Mouse (Mus musculus): Measurements from ENCODE around the gene Clint1.
"Not testable (repeated sequence)": the region's sequence is repeated elsewhere in the genome, so short reads cannot be mapped to it uniquely, and the experiment has no call there.

The Clint1 gene

DNA sequence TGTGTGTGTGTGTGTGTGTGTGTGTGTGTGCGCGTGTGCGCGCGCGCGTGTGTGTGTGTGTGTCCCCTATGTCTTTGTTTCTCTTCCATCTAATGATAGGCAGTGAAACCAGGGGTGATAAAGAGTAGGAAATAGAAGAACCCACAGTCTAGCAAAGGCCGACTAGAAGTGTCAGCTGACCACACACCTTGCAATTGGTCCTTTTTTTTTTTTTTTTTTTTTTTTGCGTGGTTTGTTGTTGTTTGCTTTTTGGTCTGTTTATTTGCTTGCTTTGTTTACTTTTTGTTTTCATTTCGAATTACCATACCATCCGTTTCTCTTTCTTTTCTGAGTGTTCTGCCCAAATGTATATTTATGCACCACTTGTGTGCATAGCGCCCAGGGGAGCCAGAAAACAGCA, 3.6 kb upstream of the Clint1 start:
- DNase-seq, result no peak

DNA sequence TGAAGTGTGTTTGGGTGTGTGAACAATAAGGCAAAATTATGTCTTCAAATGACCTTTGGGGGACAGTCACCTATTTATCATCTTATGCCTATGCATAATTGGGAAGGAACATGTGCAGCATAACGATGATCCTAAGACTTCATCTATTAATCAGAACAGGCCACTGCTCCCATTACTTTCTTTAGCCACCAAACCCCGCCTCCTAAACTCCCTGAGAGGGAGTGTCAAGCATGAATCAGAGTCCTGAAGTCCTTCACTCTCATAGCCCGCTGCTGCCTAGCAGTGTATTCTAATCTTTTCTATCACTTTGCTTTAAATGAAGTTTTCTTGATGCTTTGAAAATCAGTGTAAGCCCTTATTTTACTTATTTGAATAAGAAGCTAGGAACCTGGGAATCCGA, 2.6 kb upstream of the Clint1 start:
- no peak for DNase-seq

DNA sequence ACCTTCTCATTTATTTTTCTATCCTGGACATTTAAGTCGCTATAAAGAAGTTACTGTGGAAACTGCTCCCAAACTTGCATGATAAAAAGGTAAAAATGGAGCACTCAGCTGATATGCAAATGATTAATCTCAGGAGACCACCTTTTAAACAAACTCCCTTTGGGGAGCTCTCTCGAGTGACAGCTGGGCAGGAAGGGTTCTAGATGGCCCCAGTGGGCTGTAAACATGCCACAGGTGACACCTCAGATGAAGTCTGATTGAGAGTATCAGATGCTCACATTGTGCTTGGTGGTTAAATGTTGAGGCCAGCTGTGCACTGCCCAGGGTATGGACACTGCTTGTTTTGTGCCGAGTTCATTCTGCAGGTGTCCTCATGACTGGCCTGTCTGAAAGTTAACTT, 2.0 kb upstream of the Clint1 start:
- no peak for DNase-seq

DNA sequence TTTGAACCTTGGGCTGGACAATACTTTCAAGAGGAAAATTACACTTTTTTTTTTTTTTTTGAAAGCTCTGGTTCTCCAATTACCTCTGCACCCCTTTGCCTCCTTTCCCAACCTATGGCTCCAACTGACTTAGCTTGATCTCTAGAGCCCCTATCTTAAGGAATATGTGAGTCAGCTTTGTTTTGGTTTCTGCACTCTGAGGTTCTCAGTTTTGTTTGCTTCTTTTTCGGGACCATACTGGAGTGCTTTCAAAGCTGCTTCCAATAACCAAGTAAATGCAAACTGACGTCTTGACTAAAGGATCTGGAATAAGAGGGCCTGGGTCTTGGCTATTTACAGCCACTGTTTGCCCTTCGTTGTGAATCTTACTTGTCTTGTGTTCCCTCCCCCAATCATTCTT, 1.5 kb upstream of the Clint1 start:
- no peak for DNase-seq

DNA sequence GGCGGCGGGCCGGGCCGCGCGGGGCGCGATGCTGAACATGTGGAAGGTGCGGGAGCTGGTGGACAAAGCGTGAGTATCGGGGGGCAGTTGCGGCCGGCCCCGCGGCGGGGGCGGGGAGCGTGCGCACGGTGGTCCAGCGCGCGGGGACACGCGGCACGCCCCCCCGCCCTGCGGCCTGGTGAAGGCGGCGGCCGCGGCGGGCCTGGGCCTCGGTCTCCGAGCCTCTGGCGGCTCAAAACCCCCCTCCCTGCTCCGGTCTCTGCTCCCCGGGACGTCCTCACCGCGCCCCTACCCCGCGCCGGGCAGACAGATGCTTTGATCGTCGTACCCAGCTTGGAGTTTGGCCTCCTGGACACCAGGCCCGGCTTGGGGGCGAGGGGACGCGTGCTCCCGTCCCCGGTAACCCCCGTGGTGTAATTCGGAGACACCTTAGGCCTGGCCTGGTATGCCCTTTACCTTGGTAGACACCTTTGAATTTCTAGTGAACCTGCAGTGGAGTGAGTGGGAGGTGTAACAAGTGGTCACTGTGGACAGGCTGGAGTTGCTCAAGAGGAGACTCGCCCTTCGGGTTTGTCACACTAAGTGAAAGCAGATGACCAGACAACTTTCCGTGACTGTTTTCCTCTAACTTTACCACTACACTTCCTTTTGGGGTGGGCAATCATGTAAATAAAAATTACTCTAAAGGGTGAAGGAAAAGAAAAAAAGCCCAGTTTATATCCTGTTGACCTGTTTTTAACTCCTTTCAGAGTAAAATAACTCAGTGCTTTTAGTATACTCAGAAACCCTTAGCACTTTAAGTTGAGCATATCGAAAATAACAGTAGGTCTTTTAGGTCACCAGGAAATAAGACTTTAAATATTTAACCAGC, 508 bp downstream of the Clint1 start:
- peak; percentile 52 to 68 for DNase-seq

DNA sequence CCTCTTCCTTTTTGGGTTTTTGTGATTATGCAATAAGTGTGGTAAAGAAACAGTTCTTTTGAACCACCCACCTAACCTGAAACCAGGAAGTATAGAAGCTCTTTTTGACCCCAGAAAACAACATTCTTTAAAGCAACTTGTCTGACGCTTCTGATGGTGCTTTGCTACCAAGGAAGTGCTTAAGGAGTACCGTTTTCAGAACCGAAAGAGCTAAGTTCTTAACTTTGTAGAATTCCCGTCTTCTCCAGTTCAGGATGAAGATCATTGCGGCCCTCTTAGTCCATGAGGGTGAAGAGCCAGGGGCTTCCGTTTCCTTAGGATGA, 1.1 kb downstream of the Clint1 start:
- no peak for DNase-seq

DNA sequence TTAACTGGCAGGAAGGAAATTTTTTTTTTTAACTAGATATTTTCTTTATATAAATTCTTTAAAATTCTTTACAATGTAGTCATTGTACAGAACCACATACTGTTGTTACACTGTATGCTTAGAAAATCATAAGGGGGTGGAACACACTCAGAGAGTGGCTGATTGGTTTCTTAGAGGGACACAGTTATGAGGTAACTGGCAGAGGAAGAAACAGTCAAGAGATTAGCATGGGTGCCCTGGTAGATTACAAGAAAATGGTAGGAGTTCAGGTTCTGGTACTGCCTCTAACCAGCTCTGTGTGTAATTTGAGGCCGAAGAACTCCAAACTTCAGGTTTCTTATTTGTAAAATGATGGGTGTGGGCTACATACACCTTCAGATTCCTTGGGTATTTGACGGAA, 2.1 kb downstream of the Clint1 start:
- DNase-seq, result no peak

DNA sequence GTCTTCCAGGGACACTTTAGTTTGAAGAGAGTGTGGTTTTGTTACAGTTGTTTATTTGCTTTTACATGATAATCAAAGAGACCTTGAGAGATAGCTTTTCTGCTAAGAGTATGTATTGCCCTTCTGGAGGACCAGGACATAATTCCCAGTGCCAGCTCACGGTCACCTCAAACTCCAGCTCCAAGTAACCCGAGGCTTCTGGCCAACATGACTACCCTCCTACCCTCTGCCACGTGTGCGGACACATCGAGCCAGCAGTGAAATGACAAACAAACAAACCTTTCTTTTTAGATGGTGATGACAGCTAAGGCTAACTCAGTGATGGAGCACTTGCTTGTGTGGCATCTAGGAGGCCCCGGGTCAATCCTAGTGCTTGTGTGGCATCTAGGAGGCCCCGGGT, 2.5 kb downstream of the Clint1 start:
- no peak for DNase-seq

DNA sequence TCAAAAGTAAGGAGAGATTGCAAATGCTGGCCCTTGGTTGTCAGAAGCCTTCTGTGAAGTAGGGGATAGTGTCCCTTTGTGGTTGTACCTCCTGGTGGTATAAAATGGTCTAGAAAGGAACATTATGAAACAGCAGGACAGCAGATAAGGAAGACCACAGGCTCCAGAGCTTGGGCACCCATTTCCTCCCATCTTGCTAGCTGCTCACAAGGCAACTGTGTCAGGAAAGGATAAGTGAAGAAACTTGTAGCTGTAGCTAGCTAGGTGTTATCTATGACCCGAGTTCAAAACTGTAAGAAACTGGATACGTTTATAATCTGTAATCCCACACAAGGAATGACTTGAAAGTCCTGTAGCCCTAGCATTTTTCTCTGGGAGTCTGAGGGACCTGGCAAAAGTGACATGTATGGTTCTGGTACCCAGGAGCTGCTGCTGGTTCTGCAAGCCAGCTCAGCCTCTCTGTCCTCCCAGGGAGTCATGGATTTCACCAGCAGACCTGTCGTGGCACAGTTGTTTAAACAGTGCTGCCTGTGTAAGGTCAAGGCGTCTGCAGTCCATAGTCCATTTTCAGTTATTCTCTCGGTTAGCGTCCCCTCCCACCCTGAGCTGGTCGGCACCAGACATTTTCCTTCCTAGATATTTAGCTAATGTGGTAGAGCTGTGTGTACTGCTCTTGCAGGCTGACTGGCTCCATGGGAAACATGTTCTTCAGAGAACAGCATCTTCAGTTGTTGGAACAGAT, 3.7 kb downstream of the Clint1 start:
- peak in 1 of 2 experiments; percentile 29 for DNase-seq

DNA sequence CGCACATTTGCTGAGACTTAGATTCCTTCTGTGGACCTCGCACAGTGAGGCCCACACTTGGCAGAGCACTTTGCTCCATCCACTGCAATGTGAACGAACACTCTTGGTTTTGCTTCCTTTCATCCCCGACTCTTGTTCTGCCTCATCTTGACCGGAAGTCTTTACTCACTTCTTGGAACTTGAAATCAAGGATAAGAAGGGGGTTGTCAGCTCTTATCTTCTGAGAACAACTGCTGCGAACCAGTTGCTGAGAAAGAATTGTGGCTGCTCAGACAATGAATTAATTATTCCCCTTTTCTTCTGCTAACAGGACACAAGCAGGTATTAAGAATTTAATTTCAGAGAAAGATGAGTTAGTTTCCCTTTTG, 4.3 kb downstream of the Clint1 start:
- DNase-seq, result no peak

DNA sequence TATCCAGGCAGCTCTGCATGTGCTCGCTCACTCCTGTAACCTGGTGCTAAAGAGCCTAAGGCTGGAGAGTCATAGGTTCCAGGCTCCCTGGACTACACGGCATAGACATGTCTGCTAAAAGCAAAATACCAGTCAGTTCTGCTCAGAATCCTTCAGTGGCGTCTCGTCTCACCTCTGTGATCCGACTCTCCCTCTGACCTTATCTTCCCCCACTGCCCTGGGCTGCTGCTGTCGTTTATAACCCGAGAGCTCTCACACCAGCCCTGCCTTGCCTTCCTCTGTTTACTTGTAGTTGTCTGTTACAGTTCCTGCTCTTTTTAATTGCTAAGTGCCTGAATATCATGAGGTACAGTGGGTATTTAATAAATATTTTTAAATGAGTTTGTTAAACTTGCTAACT, 9.5 kb downstream of the Clint1 start:
- DNase-seq, result no peak

DNA sequence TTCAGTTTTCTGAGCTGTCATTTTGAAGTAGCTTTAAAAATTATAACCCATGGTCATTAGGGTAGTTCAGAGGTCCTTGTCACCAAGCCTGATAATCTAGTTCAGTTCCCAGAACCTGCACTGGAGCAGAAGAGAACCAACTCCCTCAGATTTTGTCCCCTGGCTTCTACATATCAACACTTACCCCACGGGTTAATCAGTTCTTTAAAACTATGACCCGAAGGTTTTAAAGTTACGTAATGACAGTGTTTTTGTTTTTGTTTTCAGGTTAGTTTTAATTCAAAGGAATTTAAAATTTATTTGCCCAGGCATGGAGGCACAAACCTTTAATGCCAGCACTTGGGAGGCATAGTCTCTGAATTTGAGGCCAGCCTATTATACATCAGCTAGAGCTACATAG, 12.6 kb downstream of the Clint1 start:
- DNase-seq, result no peak

DNA sequence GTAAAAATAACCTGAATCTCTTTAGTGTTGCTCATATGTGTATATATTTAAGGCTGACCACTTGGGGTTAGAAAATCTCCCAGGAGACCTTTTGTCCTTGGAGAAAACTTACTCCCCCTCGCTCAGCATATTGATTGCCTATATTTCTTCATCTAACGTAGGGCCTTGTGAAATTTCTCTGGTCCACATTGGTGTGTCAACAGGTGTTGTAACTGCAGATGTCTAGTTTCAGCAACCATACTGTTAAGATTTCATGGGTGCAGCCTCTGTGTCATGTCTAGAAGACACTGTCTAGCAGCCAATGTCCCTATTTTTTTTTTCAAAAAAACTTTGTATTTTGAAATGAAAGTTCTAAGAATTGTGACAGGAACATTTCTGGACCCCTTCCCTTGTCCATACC, 14.0 kb downstream of the Clint1 start:
- DNase-seq, result no peak

DNA sequence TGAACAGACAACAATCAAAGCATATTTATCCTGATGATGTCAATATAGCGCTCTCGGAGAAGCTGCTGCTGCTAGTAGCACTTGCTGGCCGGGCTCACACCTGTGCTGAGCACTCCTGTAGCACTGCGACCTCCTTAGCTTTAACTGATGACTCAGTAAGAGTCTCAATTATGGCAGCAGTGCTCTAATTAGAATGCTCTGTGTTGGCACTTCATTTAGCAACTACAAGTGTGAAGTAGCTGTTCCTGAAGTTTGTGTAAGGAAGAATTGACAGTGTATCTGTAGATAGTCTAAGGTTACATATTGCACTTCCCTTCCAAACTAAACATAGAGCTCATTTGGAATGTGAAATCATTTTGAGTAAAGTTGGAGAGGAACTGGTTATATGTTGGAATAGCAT, 14.7 kb downstream of the Clint1 start:
- no peak for DNase-seq

DNA sequence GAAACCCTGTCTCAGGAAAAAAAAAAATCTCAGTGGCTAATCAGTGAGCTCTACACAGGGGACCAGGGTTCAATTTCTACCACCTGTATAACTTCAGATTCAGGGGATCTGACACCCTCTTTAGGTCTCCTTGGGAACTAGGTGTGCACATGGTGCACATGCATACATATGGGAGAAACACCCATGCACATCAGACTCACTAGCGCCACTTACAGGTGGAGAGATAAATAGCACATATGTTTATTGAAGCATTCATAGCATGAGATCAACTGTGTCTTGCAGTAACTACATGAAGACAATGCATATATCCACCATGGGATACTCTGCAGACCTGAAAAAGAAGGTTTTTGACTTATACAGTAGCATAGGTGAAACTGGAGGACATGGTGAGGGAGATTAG, 21.8 kb downstream of the Clint1 start:
- DNase-seq, result no peak

DNA sequence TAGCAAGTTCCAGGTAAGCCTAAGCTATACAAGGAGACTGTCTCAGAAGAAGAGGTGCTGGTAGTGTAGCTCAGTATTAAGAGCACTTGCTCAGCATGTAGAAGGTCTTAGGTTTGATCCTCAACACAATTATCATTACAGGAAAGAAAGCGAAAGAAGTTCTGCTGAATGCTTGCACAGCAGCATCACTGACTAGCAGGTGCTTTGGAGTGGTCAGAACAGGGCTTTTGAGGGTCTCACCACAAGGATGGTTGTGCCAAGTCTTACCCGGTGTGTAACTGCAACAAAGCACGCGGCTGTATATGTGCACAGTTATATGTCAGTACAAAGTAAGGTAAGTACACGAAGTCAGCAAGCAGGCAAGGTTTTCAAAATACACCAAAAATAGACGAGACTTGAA, 22.4 kb downstream of the Clint1 start:
- no peak for DNase-seq

DNA sequence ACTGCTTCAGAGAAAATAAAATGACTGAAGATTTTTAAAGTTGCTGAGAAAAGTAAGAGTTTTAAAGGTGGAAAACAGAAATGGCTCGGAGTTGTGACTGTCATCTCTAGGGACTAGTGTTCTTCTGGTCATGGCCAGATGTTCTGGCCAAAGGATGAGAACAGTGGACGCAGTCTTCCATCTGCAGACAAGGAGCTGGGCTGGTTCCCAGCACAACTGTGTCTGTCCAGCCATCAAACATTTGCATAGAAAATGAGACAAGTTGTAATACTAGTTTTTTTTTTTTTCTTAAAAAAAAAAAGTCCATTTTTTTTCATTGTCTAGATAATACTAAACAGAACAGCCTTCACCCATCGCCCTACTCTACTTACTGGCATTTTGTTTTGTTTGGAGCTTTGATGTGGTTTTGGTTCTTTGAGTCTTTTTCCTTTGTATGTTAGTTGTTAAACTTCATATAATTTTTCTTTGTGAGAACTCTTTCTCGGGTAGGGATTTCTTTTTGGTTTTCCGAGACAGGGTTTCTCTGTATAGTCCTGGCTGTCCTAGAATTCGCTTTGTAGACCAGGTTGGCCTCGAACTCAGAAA, 23.6 kb downstream of the Clint1 start:
- no peak for DNase-seq

DNA sequence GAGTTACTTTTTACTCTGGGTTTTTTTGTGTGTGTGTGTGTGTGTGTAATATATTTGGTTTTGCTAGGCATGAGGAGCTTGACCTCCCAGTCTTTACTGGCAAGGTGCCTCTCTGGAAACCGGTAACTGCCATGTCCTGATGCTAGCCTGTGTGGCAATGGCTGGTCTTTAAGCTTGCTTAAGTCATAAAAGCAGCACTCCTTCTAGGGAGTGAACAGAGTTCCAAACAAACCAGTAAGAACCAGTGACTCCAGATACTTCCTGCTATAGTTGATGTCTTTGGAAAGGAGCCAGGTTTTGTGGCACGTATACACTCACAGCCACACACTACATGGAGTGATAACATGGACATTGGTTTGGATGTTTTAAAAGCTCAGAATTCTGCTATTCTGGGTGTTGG, 24.2 kb downstream of the Clint1 start:
- no peak for DNase-seq

DNA sequence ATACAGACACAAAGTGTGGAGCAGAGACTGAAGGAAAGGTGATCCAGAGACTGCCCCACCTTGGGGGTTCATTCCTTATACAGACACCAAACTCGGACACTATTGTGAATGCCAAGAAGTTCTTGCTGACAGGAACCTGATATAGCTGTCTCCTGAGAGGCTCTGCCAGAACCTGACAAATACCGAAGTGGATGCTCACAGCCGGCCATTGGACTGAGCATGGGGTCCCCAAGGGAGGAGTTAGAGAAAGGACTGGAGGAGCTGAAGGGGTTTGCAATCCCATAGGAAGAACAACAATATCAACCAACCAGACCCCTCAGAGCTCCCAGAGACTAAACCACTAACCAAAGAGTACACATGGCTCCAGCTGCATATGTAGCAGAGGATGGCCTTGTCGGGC, 27.5 kb downstream of the Clint1 start:
- not testable (repeated sequence) for DNase-seq

DNA sequence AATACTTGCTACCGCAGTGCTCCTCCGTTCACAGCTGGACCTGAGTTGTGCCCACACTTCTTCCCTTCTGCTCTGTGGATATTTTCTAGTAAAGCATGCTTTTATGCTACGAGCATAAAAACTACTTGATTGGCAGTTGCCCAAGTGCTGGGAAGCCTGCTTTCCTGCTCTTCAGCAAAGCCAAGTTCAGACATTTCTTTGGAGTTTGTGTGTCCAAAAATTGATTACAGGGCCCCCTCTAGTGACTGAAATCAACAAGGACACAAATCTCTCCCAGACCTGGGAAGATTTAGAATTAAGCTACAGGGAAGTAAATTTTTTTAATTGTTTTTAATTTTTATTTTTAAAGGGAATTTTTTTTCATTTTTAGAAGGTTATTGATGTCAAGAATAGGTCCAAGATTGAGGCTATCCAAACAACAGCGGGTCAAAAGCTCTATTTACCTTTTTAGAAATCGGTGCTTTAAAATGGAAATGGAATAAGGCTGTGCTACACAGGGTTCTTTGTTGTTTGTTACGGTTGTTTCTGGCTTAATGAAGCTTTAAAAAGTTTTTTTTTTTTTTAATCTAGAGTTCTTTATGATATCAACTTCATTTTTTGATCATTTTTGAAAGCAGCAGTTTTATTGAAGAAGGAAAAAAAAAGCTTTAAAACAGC, 29.3 kb downstream of the Clint1 start:
- DNase-seq, result peak; percentile 57 to 75

DNA sequence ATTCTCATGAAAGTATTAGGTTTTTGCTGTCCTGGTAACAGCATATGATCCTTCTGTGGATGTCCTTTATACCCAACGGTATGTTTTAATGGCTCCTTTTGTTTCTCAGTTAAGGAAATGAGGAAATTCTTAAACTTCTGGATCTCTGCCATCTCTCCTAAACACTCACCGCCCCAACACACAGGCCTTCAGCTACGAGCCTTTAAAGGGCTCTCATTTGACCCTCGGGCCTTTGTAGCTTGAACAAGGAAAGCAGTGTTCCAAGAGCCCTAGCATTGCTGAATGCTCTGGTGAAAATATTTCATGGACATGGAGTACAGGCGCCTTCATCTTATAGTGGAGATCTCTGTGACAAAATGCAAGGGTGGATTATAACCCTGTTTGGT, 29.8 kb downstream of the Clint1 start:
- DNase-seq, result no peak

DNA sequence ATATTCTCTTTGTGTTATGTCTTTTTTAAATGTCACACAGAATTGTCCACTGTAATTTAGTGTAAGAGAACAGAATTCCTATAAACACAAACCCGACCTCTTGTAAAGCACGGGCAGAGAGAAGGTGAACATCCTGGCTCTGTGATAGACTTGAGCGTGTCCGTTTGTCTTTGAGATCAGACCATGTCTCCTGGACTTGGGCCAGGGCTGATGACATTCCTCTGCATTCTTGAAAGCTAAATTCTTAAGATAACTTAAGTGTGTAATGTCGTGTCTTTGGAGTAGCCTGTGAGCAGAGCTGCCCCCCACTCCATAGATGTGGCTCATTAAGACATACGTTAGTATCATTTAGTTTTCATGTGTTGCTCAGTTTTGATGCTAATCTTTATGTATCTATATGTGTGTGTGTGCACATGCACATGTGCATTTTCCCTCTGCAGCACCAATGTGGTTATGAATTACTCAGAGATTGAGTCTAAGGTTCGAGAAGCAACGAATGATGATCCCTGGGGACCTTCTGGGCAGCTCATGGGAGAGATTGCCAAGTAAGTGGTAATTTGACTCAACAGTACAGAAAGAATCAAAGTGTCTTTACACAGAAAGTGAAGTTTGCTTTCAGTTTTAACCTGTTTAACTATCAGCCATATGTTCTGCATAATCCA, 31.6 kb downstream of the Clint1 start:
- peak; percentile 48 to 55 for DNase-seq

DNA sequence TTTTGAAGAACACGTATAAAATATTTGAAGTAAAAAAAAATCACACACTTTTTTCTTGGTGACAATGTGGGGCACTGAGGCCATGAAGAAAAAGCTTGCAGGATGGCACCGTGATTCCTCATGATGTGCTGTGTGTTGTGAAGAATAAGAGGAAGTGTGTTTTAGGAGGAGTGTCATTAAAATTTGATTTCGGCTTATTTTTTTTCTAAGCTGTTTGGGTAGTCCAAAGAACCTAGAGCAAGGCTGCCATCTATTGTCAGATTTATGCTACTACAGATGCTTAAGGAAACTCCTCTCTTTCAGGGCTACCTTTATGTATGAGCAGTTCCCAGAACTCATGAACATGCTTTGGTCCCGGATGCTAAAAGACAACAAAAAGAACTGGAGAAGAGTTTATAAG, 32.2 kb downstream of the Clint1 start:
- DNase-seq, result no peak
